Comparison of ENCODE assay signal across 13 mouse cellular contexts in the genomic region with DNA sequence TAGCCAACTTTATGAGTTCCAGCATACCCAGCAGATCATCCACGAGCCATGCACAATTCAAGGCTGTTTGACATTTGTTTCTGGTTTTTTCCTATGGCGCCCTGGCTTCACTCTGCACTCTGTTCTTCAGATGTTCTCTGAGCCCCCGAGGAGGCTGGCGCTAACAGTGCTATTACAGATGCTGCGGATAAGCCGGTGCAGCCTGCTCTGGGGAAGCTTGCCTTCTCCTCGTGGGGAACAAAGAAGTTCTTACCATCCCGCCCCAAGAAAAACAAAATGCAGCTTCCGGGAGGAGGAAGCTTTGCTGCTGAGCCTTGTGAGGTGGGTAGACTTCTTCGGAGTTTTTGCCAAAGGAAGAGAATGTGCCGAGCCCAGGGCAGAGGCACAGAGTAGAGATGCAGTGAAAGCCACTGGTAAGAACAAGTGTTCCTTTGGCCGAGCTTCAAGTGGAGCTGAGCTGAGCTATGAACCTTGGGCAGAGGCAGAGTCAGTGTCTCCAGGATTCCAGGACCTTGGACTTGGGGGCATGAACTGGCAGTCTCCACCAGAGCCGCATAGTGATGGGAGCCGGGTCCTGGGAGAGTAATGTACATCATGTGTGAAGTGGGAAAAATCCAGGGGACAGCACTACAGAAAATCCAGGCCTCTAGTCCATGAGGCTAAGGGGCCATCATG.
DNase-seq lines count a peak whose midpoint lies in the region; ATAC-seq lines count a peak whose summit lies in the region.
"Had no signal": no experiment of that assay in that cellular context is flagged by ENCODE, and none has a peak within 500 bp of the region (broad histone marks: within the 10 kb centered on the region; RNA-seq: fewer than 3 reads in every experiment).

No protein-coding gene starts in this region.

- H3K27me3 ChIP-seq in heart, embryonic 10.5 days (ENCODE audit: insufficient read depth, poor library complexity, severe bottlenecking): no peaks in the 10 kb centered on the region
- no peaks in the 10 kb centered on the region for H3K27me3 ChIP-seq in limb, embryonic 12.5 days
- H3K27me3 ChIP-seq in forebrain, embryonic 15.5 days: no peaks in the 10 kb centered on the region

- H3K4me1 ChIP-seq in heart, embryonic 10.5 days: peaks cover 48% of the 10 kb centered on the region
- H3K4me1 ChIP-seq in limb, embryonic 12.5 days (replicated peaks): peaks cover 26% of the 10 kb centered on the region
- H3K4me1 ChIP-seq in forebrain, embryonic 15.5 days: peaks cover 8% of the 10 kb centered on the region

- H3K9ac ChIP-seq in limb, embryonic 12.5 days (replicated peaks): no peak overlapping the region
- H3K9ac ChIP-seq in forebrain, embryonic 15.5 days (replicated peaks): no peak overlapping the region

- H3K4me3 ChIP-seq in heart, embryonic 10.5 days: no peak overlapping the region
- no peak overlapping the region for H3K4me3 ChIP-seq in limb, embryonic 12.5 days (replicated peaks)
- no peak overlapping the region for H3K4me3 ChIP-seq in forebrain, embryonic 15.5 days

- H3K27ac ChIP-seq in heart, embryonic 10.5 days: peak overlapping the region; percentile 62
- peak overlapping the region; percentile 32; the same call in 1 of the 2 replicates for H3K27ac ChIP-seq in limb, embryonic 12.5 days
- H3K27ac ChIP-seq in forebrain, embryonic 15.5 days (replicated peaks): no peak overlapping the region

- 40% methylated on average over 14 of the region's 14 CpGs for WGBS in heart, embryonic 10.5 days
- WGBS in limb, embryonic 12.5 days: 35% methylated on average over 14 of the region's 14 CpGs
- 43% methylated on average over 14 of the region's 14 CpGs for WGBS in forebrain, embryonic 15.5 days

- no peak for DNase-seq in heart, embryonic 10.5 days (ENCODE audit: low spot score)
- DNase-seq in heart, adult 18-20 months: no peak
- peak; percentile 14 for DNase-seq in T-cell, adult 2 months (ENCODE audit: low spot score)
- DNase-seq in kidney, adult 18-20 months: peak; percentile 80
- DNase-seq in neural tube, embryonic 10.5 days (ENCODE audit: extremely low spot score, low spot score): no peak
- DNase-seq: adrenal gland, postnatal 14 days; cerebellum, adult 11-12 months; left cerebral cortex, postnatal 4 days had no signal

- ATAC-seq in limb, embryonic 12.5 days (ENCODE audit: insufficient number of reproducible peaks, insufficient read depth, low FRiP score, low TSS enrichment, low read depth): no peak
- no peak for ATAC-seq in inflammation-experienced regulatory T-cells, adult 6 months
- ATAC-seq in forebrain, embryonic 15.5 days (replicated peaks): no peak
- ATAC-seq: lung, postnatal 0 days; midbrain, embryonic 16.5 days had no signal

- peak overlapping the region; percentile 6; the same call in 1 of the 2 replicates for H3K4me2 ChIP-seq in limb, embryonic 12.5 days
- H3K4me2 ChIP-seq in forebrain, embryonic 15.5 days (replicated peaks): no peak overlapping the region

- no peaks in the 10 kb centered on the region for H3K36me3 ChIP-seq in heart, embryonic 10.5 days
- H3K36me3 ChIP-seq in limb, embryonic 12.5 days: no peaks in the 10 kb centered on the region
- no peaks in the 10 kb centered on the region for H3K36me3 ChIP-seq in forebrain, embryonic 15.5 days

- no peaks in the 10 kb centered on the region for H3K9me3 ChIP-seq in heart, embryonic 10.5 days
- H3K9me3 ChIP-seq in limb, embryonic 12.5 days: no peaks in the 10 kb centered on the region
- H3K9me3 ChIP-seq in forebrain, embryonic 15.5 days: no peaks in the 10 kb centered on the region

Comparison
In these comparisons a context has a peak if more than half of its experiments do, and no peak if none do; other contexts are left out.
1. DNase-seq: peak in T-cell, adult 2 months (single experiment) and kidney, adult 18-20 months (single experiment); none in heart, embryonic 10.5 days (single experiment), heart, adult 18-20 months (0 of 2) and neural tube, embryonic 10.5 days (single experiment).